Mouse (Mus musculus) stomach, embryonic 15.5 days (tissue): ENCODE results near the gene Mtm1. TPM values are rescaled to one million over a fixed set of nuclear protein-coding genes. Genes with fewer than 3 reads are reported as not detected.
"Not testable (repeated sequence)": the region's sequence is repeated elsewhere in the genome, so short reads cannot be mapped to it uniquely, and the experiment has no call there.

ENCODE experiments used
- ATAC-seq: fragments of 200-750 bp; cut with Nextera tagmentation; 2 replicates; pipeline ENCODE4 v1.8.0; 2017; ENCODE audit warnings: low read depth, moderate number of reproducible peaks, moderate TSS enrichment; ENCODE audit not compliant: insufficient read depth, low FRiP score
- H3K27ac ChIP-seq: fragments of 300-500 bp; sonication (generic); 2 replicates; pipeline ENCODE4 v1.5.1; 2015; ENCODE audit warnings: mild to moderate bottlenecking, inconsistent platforms
- H3K27me3 ChIP-seq: fragments of 300-500 bp; sonication (generic); replicated peaks from 2 replicates; pipeline ENCODE4 v1.6.1; 2015; ENCODE audit warnings: inconsistent platforms
- H3K36me3 ChIP-seq: fragments of 300-500 bp; sonication (generic); 2 replicates; pipeline ENCODE4 v1.6.1; 2015; ENCODE audit warnings: inconsistent platforms
- H3K4me1 ChIP-seq: fragments of 300-500 bp; sonication (generic); 2 replicates; pipeline ENCODE4 v1.6.1; 2015; ENCODE audit warnings: inconsistent platforms
- H3K4me2 ChIP-seq: fragments of 300-500 bp; sonication (generic); 2 replicates; pipeline ENCODE4 v1.6.1; 2015; ENCODE audit warnings: mild to moderate bottlenecking, inconsistent platforms
- H3K4me3 ChIP-seq: fragments of 300-500 bp; sonication (generic); replicated peaks from 2 replicates; pipeline ENCODE4 v1.5.1; 2015; ENCODE audit warnings: inconsistent platforms
- H3K9ac ChIP-seq: fragments of 300-500 bp; sonication (generic); 2 replicates; pipeline ENCODE4 v1.6.1; 2015; ENCODE audit warnings: inconsistent platforms
- H3K9me3 ChIP-seq: fragments of 300-500 bp; sonication (generic); 2 replicates; pipeline ENCODE4 v1.6.1; 2016; ENCODE audit warnings: inconsistent platforms
- WGBS: fragments of 180-500 bp; shearing (Covaris S2); methylation state at CpG from one replicate; pipeline ENCODE4 v1.1.7; 2015; 5-methylcytosine and 5-hydroxymethylcytosine counted together
- polyA plus RNA-seq: library from polyadenylated mRNA; unstranded; fragments of >200 nt; fragmentation: Nextera tagmentation; extraction: Ambion mirVana; gene quantifications from 2 replicates; pipeline ENCODE4 v1.2.1, GENCODE M21; 2015

The Mtm1 gene
- polyA plus RNA-seq, 1 experiment from 2014 or later = 5.4 TPM

DNA sequence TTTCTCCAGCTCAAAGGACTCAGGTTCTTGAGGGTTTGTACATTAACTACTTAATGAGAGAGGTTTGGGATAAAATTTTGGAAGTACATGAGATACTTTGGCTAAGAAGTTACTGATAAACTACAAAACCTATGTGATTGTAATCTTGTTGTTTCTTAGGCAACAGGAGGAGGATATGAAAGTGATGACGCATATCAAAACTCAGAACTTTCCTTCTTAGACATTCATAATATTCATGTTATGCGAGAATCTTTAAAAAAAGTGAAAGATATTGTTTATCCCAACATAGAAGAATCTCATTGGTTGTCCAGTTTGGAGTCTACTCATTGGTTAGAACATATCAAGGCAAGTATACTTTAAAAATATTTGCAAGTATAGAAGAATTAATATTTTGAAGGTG is 85.4 kb downstream of the Mtm1 start:
- no peak for ATAC-seq
- 86% methylated on average over 2 of the region's 2 CpGs for WGBS
- no peak overlapping the region for H3K4me3 ChIP-seq
- H3K27me3 ChIP-seq = no peaks in the 10 kb centered on the region
- no peak overlapping the region for H3K9ac ChIP-seq
- H3K4me1 ChIP-seq = no peaks in the 10 kb centered on the region
- H3K36me3 ChIP-seq = no peaks in the 10 kb centered on the region
- no peaks in the 10 kb centered on the region for H3K9me3 ChIP-seq
- H3K27ac ChIP-seq = no peak overlapping the region
- no peak overlapping the region for H3K4me2 ChIP-seq

GRCm38 (mm10) chrX:71302148-71302547 is 91.6 kb downstream of the Mtm1 start:
- Histone ChIP-seq H3K4me3 (no peak overlapping the region), H3K9ac (no peak overlapping the region), H3K9me3 (no peaks in the 10 kb centered on the region), H3K27ac (no peak overlapping the region), H3K4me2 (no peak overlapping the region), H3K27me3 (no peaks in the 10 kb centered on the region), H3K36me3 (no peaks in the 10 kb centered on the region), H3K4me1 (no peaks in the 10 kb centered on the region)
- ATAC-seq = no peak
- 85% methylated on average over 5 of the region's 5 CpGs for WGBS

GRCm38 (mm10) chrX:71311229-71311628 is 100.7 kb downstream of the Mtm1 start:
- no peak overlapping the region for H3K4me2 ChIP-seq
- no peaks in the 10 kb centered on the region for H3K9me3 ChIP-seq
- no peak overlapping the region for H3K4me3 ChIP-seq
- no peak for ATAC-seq
- H3K27ac ChIP-seq = no peak overlapping the region
- no peaks in the 10 kb centered on the region for H3K4me1 ChIP-seq
- H3K36me3 ChIP-seq = no peaks in the 10 kb centered on the region
- WGBS = 27% methylated on average over 8 of the region's 8 CpGs
- H3K27me3 ChIP-seq = no peaks in the 10 kb centered on the region
- H3K9ac ChIP-seq = no peak overlapping the region

DNA sequence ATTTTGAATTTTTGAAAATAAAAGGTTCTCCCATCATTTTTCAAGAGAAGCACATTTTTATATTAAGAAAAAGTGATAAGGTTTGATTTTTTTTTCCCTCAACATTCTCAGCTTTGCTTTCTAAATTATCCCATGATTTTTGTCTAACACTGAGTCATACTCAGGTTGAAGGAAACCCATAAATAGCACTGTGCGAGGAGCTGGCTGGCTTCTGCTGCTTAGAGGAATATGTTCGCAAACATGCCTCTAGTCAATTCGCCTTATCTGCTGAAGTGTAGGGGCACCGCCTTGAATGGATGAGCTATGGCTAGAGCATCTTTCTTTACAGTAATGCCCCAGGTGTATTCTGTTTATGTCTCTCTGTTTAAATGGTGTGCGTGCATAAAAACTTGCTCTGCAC is 103.8 kb downstream of the Mtm1 start:
- Histone ChIP-seq H3K4me2 (no peak overlapping the region), H3K27ac (no peak overlapping the region), H3K4me3 (no peak overlapping the region), H3K36me3 (no peaks in the 10 kb centered on the region), H3K4me1 (no peaks in the 10 kb centered on the region), H3K9me3 (no peaks in the 10 kb centered on the region), H3K27me3 (no peaks in the 10 kb centered on the region), H3K9ac (no peak overlapping the region)
- no peak for ATAC-seq
- WGBS = 76% methylated on average over 5 of the region's 5 CpGs

DNA sequence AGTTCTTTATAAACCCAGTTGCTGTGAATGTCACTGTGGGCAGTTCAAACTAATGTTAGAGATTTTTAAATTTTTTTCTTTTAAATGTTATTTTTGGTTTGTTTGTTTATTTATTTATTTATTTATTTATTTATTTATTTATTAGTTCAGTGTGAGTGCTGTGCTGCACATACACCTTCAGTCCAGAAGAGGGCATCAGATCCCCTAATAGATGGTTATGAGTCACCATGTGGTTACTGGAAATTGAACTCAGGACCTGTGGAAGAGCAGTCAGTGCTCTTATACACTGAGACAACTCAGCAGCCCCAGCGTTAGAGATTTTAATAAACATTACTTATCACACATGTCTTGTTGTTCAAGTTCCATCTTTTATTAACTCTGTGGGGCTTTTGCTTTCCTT is 141.5 kb downstream of the Mtm1 start:
- no peak for ATAC-seq
- no peaks in the 10 kb centered on the region for H3K27me3 ChIP-seq
- H3K4me2 ChIP-seq = no peak overlapping the region
- H3K36me3 ChIP-seq = no peaks in the 10 kb centered on the region
- no peak overlapping the region for H3K27ac ChIP-seq
- H3K4me1 ChIP-seq = no peaks in the 10 kb centered on the region
- 84% methylated on average over 1 of the region's 1 CpGs for WGBS
- H3K9me3 ChIP-seq = no peaks in the 10 kb centered on the region
- H3K9ac ChIP-seq = no peak overlapping the region
- H3K4me3 ChIP-seq = no peak overlapping the region

- H3K4me2 ChIP-seq = no peak overlapping the region
- no peak overlapping the region for H3K27ac ChIP-seq
- no peaks in the 10 kb centered on the region for H3K27me3 ChIP-seq
- H3K9me3 ChIP-seq = no peaks in the 10 kb centered on the region
- H3K36me3 ChIP-seq = no peaks in the 10 kb centered on the region
- 67% methylated on average over 1 of the region's 1 CpGs for WGBS
- no peak for ATAC-seq
- no peaks in the 10 kb centered on the region for H3K4me1 ChIP-seq
- H3K4me3 ChIP-seq = no peak overlapping the region
- no peak overlapping the region for H3K9ac ChIP-seq
These were observed 144.8 kb downstream of the Mtm1 start for GRCm38 (mm10) chrX:71355331-71355730.

GRCm38 (mm10) chrX:71361793-71362192 is 151.2 kb downstream of the Mtm1 start:
- ATAC-seq, H3K27ac ChIP-seq, H3K36me3 ChIP-seq, H3K4me3 ChIP-seq, H3K27me3 ChIP-seq, H3K9ac ChIP-seq, H3K9me3 ChIP-seq, H3K4me1 ChIP-seq, H3K4me2 ChIP-seq: not testable (repeated sequence)
- 90% methylated on average over 10 of the region's 10 CpGs for WGBS

- WGBS = 67% methylated on average over 5 of the region's 5 CpGs
- no peaks in the 10 kb centered on the region for H3K36me3 ChIP-seq
- no peaks in the 10 kb centered on the region for H3K9me3 ChIP-seq
- ATAC-seq = no peak
- no peaks in the 10 kb centered on the region for H3K4me1 ChIP-seq
- peak overlapping the region; percentile 64 for H3K4me2 ChIP-seq
- no peaks in the 10 kb centered on the region for H3K27me3 ChIP-seq
- H3K9ac ChIP-seq = no peak overlapping the region
- H3K4me3 ChIP-seq = peak overlapping the region; percentile 62
- H3K27ac ChIP-seq = no peak overlapping the region
These were observed 153.5 kb downstream of the Mtm1 start for GRCm38 (mm10) chrX:71364062-71364461.

DNA sequence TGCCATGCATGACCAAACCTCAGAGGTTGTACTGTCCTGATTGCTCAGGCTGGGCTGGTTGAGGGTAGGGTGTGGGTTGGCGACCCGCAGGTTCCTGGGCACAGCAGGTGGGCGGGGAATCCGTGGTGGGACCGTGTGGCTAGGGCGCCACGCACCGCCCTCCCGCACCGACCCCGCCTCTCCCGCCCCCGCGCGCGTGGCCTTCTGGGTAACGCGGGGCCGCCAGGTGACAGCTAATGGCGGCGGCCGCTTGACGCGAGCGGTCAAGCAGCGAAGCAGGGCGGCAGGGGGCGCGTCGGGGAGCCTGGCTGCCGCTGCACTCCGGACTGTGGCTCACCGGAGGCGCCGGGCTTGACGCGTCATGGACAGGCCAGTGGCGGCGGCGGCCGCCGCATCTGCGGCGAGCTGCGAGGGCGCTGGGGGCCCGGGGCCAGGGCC is 154.0 kb downstream of the Mtm1 start, which contains the start of gene Mtmr1:
Gene Mtmr1, plus strand, starts transcription at position 207 of the 438 bp plus-strand sequence.
- 31% methylated on average over 19 of the region's 47 CpGs for WGBS

DNA sequence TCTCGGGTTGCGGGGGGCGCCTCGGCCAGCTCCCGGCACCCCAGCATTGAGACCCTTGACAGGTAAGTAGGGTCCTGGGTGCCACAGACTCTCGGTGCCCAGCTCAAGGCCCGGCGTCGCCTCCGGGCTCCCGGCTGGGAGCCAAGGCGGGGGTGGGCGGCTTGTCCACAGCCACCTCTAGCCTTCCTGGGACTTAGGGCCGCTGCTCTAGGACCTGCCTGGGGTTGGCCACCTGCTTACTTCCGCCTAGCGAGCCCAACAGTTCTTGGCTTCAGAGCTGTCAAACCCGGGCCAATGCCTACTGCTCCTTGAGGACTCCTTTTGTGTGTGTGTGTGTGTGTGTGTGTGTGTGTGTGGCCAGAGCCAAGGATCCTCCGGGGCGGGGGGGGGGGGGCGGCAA is 154.4 kb downstream of the Mtm1 start:
- Histone ChIP-seq H3K9ac (peak overlapping the region; percentile 50), H3K4me3 (peak overlapping the region; percentile 62), H3K36me3 (no peaks in the 10 kb centered on the region), H3K4me1 (no peaks in the 10 kb centered on the region), H3K27ac (peak overlapping the region; percentile 68), H3K27me3 (no peaks in the 10 kb centered on the region), H3K9me3 (no peaks in the 10 kb centered on the region), H3K4me2 (peak overlapping the region; percentile 64)
- WGBS = 28% methylated on average over 18 of the region's 20 CpGs
- ATAC-seq = peak; percentile 63

More for the DNA sequence above, 154.0 kb downstream of the Mtm1 start, which contains the start of gene Mtmr1:
- Histone ChIP-seq H3K9me3 (no peaks in the 10 kb centered on the region), H3K27me3 (no peaks in the 10 kb centered on the region), H3K36me3 (no peaks in the 10 kb centered on the region), H3K9ac (peak within 1 kb of the TSS; percentile 50), H3K27ac (peak within 1 kb of the TSS; percentile 68), H3K4me3 (peak within 1 kb of the TSS; percentile 62), H3K4me2 (peak within 1 kb of the TSS; percentile 64), H3K4me1 (no peaks in the 10 kb centered on the region)
- peak; percentile 86 for ATAC-seq

Other genes with a start within 250 kb of the Mtm1 start
- gene Mamld1, start 160.5 kb upstream of the Mtm1 start, polyA plus RNA-seq = 2.4 and 3.0 TPM in 2 replicates
- 10.2 and 10.8 TPM in 2 replicates for gene Mtmr1, start 154.0 kb downstream of the Mtm1 start, polyA plus RNA-seq